ENCODE assay signal across 23 mouse cellular contexts in genomic region chr9:102951091-102951994, GRCm38 (mm10). TPM values are rescaled to one million over a fixed set of nuclear protein-coding genes. Genes with fewer than 3 reads are reported as not detected.
DNase-seq lines count a peak whose midpoint lies in the region; ATAC-seq and TF ChIP-seq lines count a peak whose summit lies in the region.
"Had no signal": no experiment of that assay in that cellular context is flagged by ENCODE, and none has a peak within 500 bp of the region (broad histone marks: within the 10 kb centered on the region; RNA-seq: fewer than 3 reads in every experiment).

No protein-coding gene starts in this region.

- H3K27me3 ChIP-seq in kidney, adult 2 months (replicated peaks; ENCODE audit: control insufficient read depth, insufficient read depth, low read length) = no peaks in the 10 kb centered on the region
- H3K27me3 ChIP-seq in lung, postnatal 0 days (replicated peaks; ENCODE audit: insufficient read depth, low read length) = no peaks in the 10 kb centered on the region
- no peaks in the 10 kb centered on the region for H3K27me3 ChIP-seq in embryonic facial prominence, embryonic 14.5 days (replicated peaks; ENCODE audit: control insufficient read depth, insufficient read depth, low read length)
- no peaks in the 10 kb centered on the region for H3K27me3 ChIP-seq in forebrain, embryonic 12.5 days
- H3K27me3 ChIP-seq: hindbrain, embryonic 12.5 days had no signal

- TF ChIP-seq CTCF in kidney, adult 2 months (conservative IDR thresholded peaks at IDR 0.05; ENCODE audit: insufficient read depth, insufficient read length, low read depth, low read length) = no peak
- TF ChIP-seq CTCF in lung, postnatal 0 days (IDR thresholded peaks at IDR 0.05) = no peak

- no peak overlapping the region for H3K4me3 ChIP-seq in kidney, adult 2 months (ENCODE audit: insufficient read depth, low read depth, low read length)
- no peak overlapping the region for H3K4me3 ChIP-seq in lung, postnatal 0 days (ENCODE audit: low read depth, low read length)
- H3K4me3 ChIP-seq in embryonic facial prominence, embryonic 14.5 days (ENCODE audit: low read depth, low read length) = no peak overlapping the region
- H3K4me3 ChIP-seq in forebrain, embryonic 12.5 days (replicated peaks) = no peak overlapping the region
- H3K4me3 ChIP-seq: heart, embryonic 10.5 days; hindbrain, embryonic 12.5 days had no signal

- no peak for TF ChIP-seq EP300 in lung, postnatal 0 days (IDR thresholded peaks at IDR 0.05)

- WGBS in kidney, adult 2 months = 69% methylated on average over 9 of the region's 9 CpGs
- WGBS in lung, postnatal 0 days = 75% methylated on average over 9 of the region's 9 CpGs
- 82% methylated on average over 9 of the region's 9 CpGs for WGBS in embryonic facial prominence, embryonic 14.5 days
- 90% methylated on average over 9 of the region's 9 CpGs for WGBS in forebrain, embryonic 12.5 days

- no peak for TF ChIP-seq POLR2A in kidney, adult 2 months (IDR thresholded peaks at IDR 0.05; ENCODE audit: low read depth, low read length)

- H3K9me3 ChIP-seq in lung, postnatal 0 days (ENCODE audit: low read length) = no peaks in the 10 kb centered on the region
- no peaks in the 10 kb centered on the region for H3K9me3 ChIP-seq in embryonic facial prominence, embryonic 14.5 days (ENCODE audit: control insufficient read depth, low read length)
- no peaks in the 10 kb centered on the region for H3K9me3 ChIP-seq in forebrain, embryonic 12.5 days
- H3K9me3 ChIP-seq: G1E; heart, embryonic 10.5 days; hindbrain, embryonic 12.5 days had no signal

- no peak overlapping the region for H3K27ac ChIP-seq in kidney, adult 2 months (ENCODE audit: insufficient read depth, low read depth, low read length)
- H3K27ac ChIP-seq in lung, postnatal 0 days (ENCODE audit: low read length) = no peak overlapping the region
- H3K27ac ChIP-seq in embryonic facial prominence, embryonic 14.5 days (replicated peaks; ENCODE audit: low read depth, low read length) = peak overlapping the region; percentile 52; the same call in 1 of the 2 replicates
- H3K27ac ChIP-seq in forebrain, embryonic 12.5 days = no peak overlapping the region
- H3K27ac ChIP-seq: heart, embryonic 10.5 days; hindbrain, embryonic 12.5 days had no signal

- H3K36me3 ChIP-seq in kidney, adult 2 months (ENCODE audit: control insufficient read depth, insufficient read depth, low read length) = no peaks in the 10 kb centered on the region
- no peaks in the 10 kb centered on the region for H3K36me3 ChIP-seq in lung, postnatal 0 days (ENCODE audit: insufficient read depth, low read length)
- no peaks in the 10 kb centered on the region for H3K36me3 ChIP-seq in embryonic facial prominence, embryonic 14.5 days (ENCODE audit: control insufficient read depth, insufficient read depth, low read length)
- H3K36me3 ChIP-seq in forebrain, embryonic 12.5 days (replicated peaks) = no peaks in the 10 kb centered on the region
- H3K36me3 ChIP-seq: G1E; heart, embryonic 10.5 days; hindbrain, embryonic 12.5 days had no signal

- H3K9ac ChIP-seq in lung, postnatal 0 days (replicated peaks; ENCODE audit: low read depth) = no peak overlapping the region
- H3K9ac ChIP-seq in embryonic facial prominence, embryonic 14.5 days (ENCODE audit: low read depth, low read length) = no peak overlapping the region
- H3K9ac ChIP-seq in forebrain, embryonic 12.5 days = no peak overlapping the region
- H3K9ac ChIP-seq: hindbrain, embryonic 12.5 days had no signal

- no peak for ATAC-seq in lung, postnatal 0 days
- no peak for ATAC-seq in embryonic facial prominence, embryonic 14.5 days (ENCODE audit: low read depth)
- ATAC-seq in forebrain, embryonic 12.5 days (ENCODE audit: low FRiP score) = no peak
- ATAC-seq: CD4-positive, CD25-positive, alpha-beta regulatory T cell, adult 4 months; forebrain, embryonic 16.5 days; hindbrain, embryonic 16.5 days; inflammation-experienced regulatory T-cells, adult 6 months had no signal

- no peaks in the 10 kb centered on the region for H3K4me1 ChIP-seq in kidney, adult 2 months (ENCODE audit: control insufficient read depth, insufficient read depth, low read length)
- H3K4me1 ChIP-seq in lung, postnatal 0 days (ENCODE audit: insufficient read depth, low read depth, low read length) = no peaks in the 10 kb centered on the region
- H3K4me1 ChIP-seq in embryonic facial prominence, embryonic 14.5 days (ENCODE audit: control insufficient read depth, insufficient read depth, low read length) = peaks cover 9% of the 10 kb centered on the region; the same call in 1 of the 2 replicates
- H3K4me1 ChIP-seq in forebrain, embryonic 12.5 days = 0 out of 2 replicates have a peak, but pooled peaks cover 3% of the 10 kb centered on the region
- H3K4me1 ChIP-seq: heart, embryonic 10.5 days; hindbrain, embryonic 12.5 days had no signal

- no peak overlapping the region for H3K4me2 ChIP-seq in lung, postnatal 0 days (replicated peaks; ENCODE audit: low read depth, low read length)
- no peak overlapping the region; the same call in 1 of the 2 replicates for H3K4me2 ChIP-seq in embryonic facial prominence, embryonic 14.5 days (ENCODE audit: low read depth, low read length)
- no peak overlapping the region for H3K4me2 ChIP-seq in forebrain, embryonic 12.5 days
- H3K4me2 ChIP-seq: hindbrain, embryonic 12.5 days had no signal

- DNase-seq in kidney, adult 2 months = peak; percentile 10
- DNase-seq in kidney, adult 9 months = no peak
- DNase-seq in lung, postnatal 10 days = peak; percentile 21
- no peak for DNase-seq in lung, postnatal 0 days (ENCODE audit: low spot score)
- DNase-seq in embryonic facial prominence, embryonic 14.5 days (ENCODE audit: low spot score) = no peak
- no peak for DNase-seq in gastrocnemius, postnatal 25 days
- DNase-seq: adrenal gland, postnatal 10 days; B cell, adult 2 months; cerebellum, adult 11 months; cerebellum, adult 8-10 months; cerebellum, postnatal 25 days; gastrocnemius, postnatal 10 days; heart, postnatal 10 days; heart, postnatal 4 days had no signal

RNA-seq across cellular contexts. Expression of gene Slco2a1, which starts 37.2 kb away (rescaled TPM):
- 23.6 and 30.1 TPM in 2 replicates for polyA plus RNA-seq in kidney, adult 2 months (2012; rRNA removed)
- 68.9 and 70.0 TPM in 2 replicates for polyA plus RNA-seq in lung, postnatal 0 days (2015; fragmentation: Nextera tagmentation; extraction: Ambion mirVana)
- 8.8 and 10.0 TPM in 2 replicates for polyA plus RNA-seq in embryonic facial prominence, embryonic 14.5 days (2014; fragmentation: Nextera tagmentation; extraction: Ambion mirVana)
- polyA plus RNA-seq in forebrain, embryonic 12.5 days (2016; fragmentation: Nextera tagmentation; extraction: Ambion mirVana) = 0.29 and 0.68 TPM in 2 replicates
- under 1 TPM; 0.77 to 0.80 TPM for total RNA-seq in gastrocnemius, postnatal 25 days (2021)
- total RNA-seq: granulocyte monocyte progenitor cell, adult 5-6 weeks had no signal

Comparison
In these comparisons a context has a peak if more than half of its experiments do, and no peak if none do; other contexts are left out.
1. DNase-seq: peak in kidney, adult 2 months (single experiment) and lung, postnatal 10 days (single experiment); none in kidney, adult 9 months (single experiment), lung, postnatal 0 days (single experiment), embryonic facial prominence, embryonic 14.5 days (single experiment) and gastrocnemius, postnatal 25 days (single experiment).